Mouse (Mus musculus): ENCODE data around the gene Slit1.

The Slit1 gene

GRCm38 (mm10) chr19:41697111-41697806 is 46.2 kb downstream of the Slit1 start:
- in situ Hi-C loops (cut with MboI; ENCODE audit: low pct_unique_long_range_greater_than_20kb in 1 of 2, low sequenced_read_pairs in 2 of 2, unreplicated experiment in 1 of 2), result no loop called here

GRCm38 (mm10) chr19:41696443-41696842 is 47.0 kb downstream of the Slit1 start:
- in situ Hi-C loops (cut with MboI; ENCODE audit: low pct_unique_long_range_greater_than_20kb in 1 of 2, low sequenced_read_pairs in 2 of 2, unreplicated experiment in 1 of 2), result no loop called here

GRCm38 (mm10) chr19:41695046-41695445 is 48.4 kb downstream of the Slit1 start:
- in situ Hi-C loops (cut with MboI; ENCODE audit: low pct_unique_long_range_greater_than_20kb in 1 of 2, low sequenced_read_pairs in 2 of 2, unreplicated experiment in 1 of 2), result no loop called here

- in situ Hi-C loops (cut with MboI; ENCODE audit: low pct_unique_long_range_greater_than_20kb in 1 of 2, low sequenced_read_pairs in 2 of 2, unreplicated experiment in 1 of 2), result no loop called here
Observed at GRCm38 (mm10) chr19:41694610-41695009, 48.9 kb downstream of the Slit1 start.

- in situ Hi-C loops (cut with MboI; ENCODE audit: low pct_unique_long_range_greater_than_20kb in 1 of 2, low sequenced_read_pairs in 2 of 2, unreplicated experiment in 1 of 2), result no loop called here
Observed at GRCm38 (mm10) chr19:41693727-41694126, 49.7 kb downstream of the Slit1 start.

GRCm38 (mm10) chr19:41690064-41690463 is 53.4 kb downstream of the Slit1 start:
- in situ Hi-C loops (cut with MboI; ENCODE audit: low pct_unique_long_range_greater_than_20kb in 1 of 2, low sequenced_read_pairs in 2 of 2, unreplicated experiment in 1 of 2), result no loop called here

- in situ Hi-C loops (cut with MboI; ENCODE audit: low pct_unique_long_range_greater_than_20kb in 1 of 2, low sequenced_read_pairs in 2 of 2, unreplicated experiment in 1 of 2), result no loop called here
Observed at GRCm38 (mm10) chr19:41688251-41688650, 55.2 kb downstream of the Slit1 start.

- in situ Hi-C loops (cut with MboI; ENCODE audit: low pct_unique_long_range_greater_than_20kb in 1 of 2, low sequenced_read_pairs in 2 of 2, unreplicated experiment in 1 of 2), result no loop called here
Observed at GRCm38 (mm10) chr19:41687836-41688235, 55.6 kb downstream of the Slit1 start.

GRCm38 (mm10) chr19:41686194-41686593 is 57.3 kb downstream of the Slit1 start:
- in situ Hi-C loops (cut with MboI; ENCODE audit: low pct_unique_long_range_greater_than_20kb in 1 of 2, low sequenced_read_pairs in 2 of 2, unreplicated experiment in 1 of 2), result no loop called here

GRCm38 (mm10) chr19:41685453-41686086 is 57.9 kb downstream of the Slit1 start:
- in situ Hi-C loops (cut with MboI; ENCODE audit: low pct_unique_long_range_greater_than_20kb in 1 of 2, low sequenced_read_pairs in 2 of 2, unreplicated experiment in 1 of 2), result no loop called here

GRCm38 (mm10) chr19:41684874-41685273 is 58.6 kb downstream of the Slit1 start:
- in situ Hi-C loops (cut with MboI; ENCODE audit: low pct_unique_long_range_greater_than_20kb in 1 of 2, low sequenced_read_pairs in 2 of 2, unreplicated experiment in 1 of 2), result no loop called here

GRCm38 (mm10) chr19:41683951-41684350 is 59.5 kb downstream of the Slit1 start:
- in situ Hi-C loops (cut with MboI; ENCODE audit: low pct_unique_long_range_greater_than_20kb in 1 of 2, low sequenced_read_pairs in 2 of 2, unreplicated experiment in 1 of 2), result no loop called here

- in situ Hi-C loops (cut with MboI; ENCODE audit: low pct_unique_long_range_greater_than_20kb in 1 of 2, low sequenced_read_pairs in 2 of 2, unreplicated experiment in 1 of 2), result no loop called here
Observed at GRCm38 (mm10) chr19:41680267-41680666, 63.2 kb downstream of the Slit1 start.

GRCm38 (mm10) chr19:41679028-41679427 is 64.4 kb downstream of the Slit1 start:
- in situ Hi-C loops (cut with MboI; ENCODE audit: low pct_unique_long_range_greater_than_20kb in 1 of 2, low sequenced_read_pairs in 2 of 2, unreplicated experiment in 1 of 2), result no loop called here

GRCm38 (mm10) chr19:41677575-41677974 is 65.9 kb downstream of the Slit1 start:
- in situ Hi-C loops (cut with MboI; ENCODE audit: low pct_unique_long_range_greater_than_20kb in 1 of 2, low sequenced_read_pairs in 2 of 2, unreplicated experiment in 1 of 2), result no loop called here

GRCm38 (mm10) chr19:41675583-41675982 is 67.9 kb downstream of the Slit1 start:
- in situ Hi-C loops (cut with MboI; ENCODE audit: low pct_unique_long_range_greater_than_20kb in 1 of 2, low sequenced_read_pairs in 2 of 2, unreplicated experiment in 1 of 2), result no loop called here

- in situ Hi-C loops (cut with MboI; ENCODE audit: low pct_unique_long_range_greater_than_20kb in 1 of 2, low sequenced_read_pairs in 2 of 2, unreplicated experiment in 1 of 2), result no loop called here
Observed at GRCm38 (mm10) chr19:41674366-41674765, 69.1 kb downstream of the Slit1 start.

- in situ Hi-C loops (cut with MboI; ENCODE audit: low pct_unique_long_range_greater_than_20kb in 1 of 2, low sequenced_read_pairs in 2 of 2, unreplicated experiment in 1 of 2), result no loop called here
Observed at GRCm38 (mm10) chr19:41672836-41673235, 70.6 kb downstream of the Slit1 start.

- in situ Hi-C loops (cut with MboI; ENCODE audit: low pct_unique_long_range_greater_than_20kb in 1 of 2, low sequenced_read_pairs in 2 of 2, unreplicated experiment in 1 of 2), result no loop called here
Observed at GRCm38 (mm10) chr19:41670931-41671330, 72.5 kb downstream of the Slit1 start.

GRCm38 (mm10) chr19:41670473-41670872 is 73.0 kb downstream of the Slit1 start:
- in situ Hi-C loops (cut with MboI; ENCODE audit: low pct_unique_long_range_greater_than_20kb in 1 of 2, low sequenced_read_pairs in 2 of 2, unreplicated experiment in 1 of 2), result no loop called here
